Mouse (Mus musculus) spleen, adult 2 months (tissue): ENCODE measurements around the gene Radil. TPM values are rescaled to one million over a fixed set of nuclear protein-coding genes. Genes with fewer than 3 reads are reported as not detected.

Experiments used
- DNase-seq, 2 experiments: peaks; one replicate each; pipeline versions ENCODE4 v3.0.0 to v3.0.0-alpha.2; 2012 to 2021; ENCODE audit warnings: low spot score in 2 of 2, low read depth in 1 of 2
- H3K27ac ChIP-seq: fragments of 200-500 bp; 2 replicates; pipeline ENCODE4 v1.5.1; 2012; ENCODE audit warnings: low read length, inconsistent platforms; ENCODE audit not compliant: insufficient read depth
- H3K27me3 ChIP-seq: fragments of 200-500 bp; 2 replicates; pipeline ENCODE4 v1.6.1; 2012; ENCODE audit warnings: mild to moderate bottlenecking, moderate library complexity, low read length, inconsistent platforms; ENCODE audit not compliant: control insufficient read depth, insufficient read depth
- H3K36me3 ChIP-seq: fragments of 200-500 bp; 2 replicates; pipeline ENCODE4 v1.6.1; 2012; ENCODE audit warnings: mild to moderate bottlenecking, low read length, inconsistent platforms; ENCODE audit not compliant: control insufficient read depth, insufficient read depth
- H3K4me1 ChIP-seq: fragments of 200-500 bp; 2 replicates; pipeline ENCODE4 v1.6.1; 2011; ENCODE audit warnings: inconsistent platforms; ENCODE audit not compliant: control insufficient read depth, insufficient read depth, insufficient read length
- H3K4me3 ChIP-seq: fragments of 200-500 bp; 2 replicates; pipeline ENCODE4 v1.5.1; 2011; ENCODE audit warnings: mild to moderate bottlenecking, inconsistent platforms; ENCODE audit not compliant: insufficient read depth, insufficient read length; ENCODE audit errors: extremely low read depth
- CTCF ChIP-seq: fragments of 200-500 bp; IDR thresholded peaks from 2 replicates; pipeline ENCODE4 v1.5.1; 2011; ENCODE audit warnings: mild to moderate bottlenecking, inconsistent platforms; ENCODE audit not compliant: insufficient read depth, insufficient read length, insufficient replicate concordance; ENCODE audit errors: extremely low read depth
- POLR2A ChIP-seq: fragments of 200-500 bp; IDR thresholded peaks from 2 replicates; pipeline ENCODE4 v1.6.1; 2011; ENCODE audit warnings: low read depth, low read length, inconsistent platforms
- WGBS: fragments of 180-500 bp; shearing (Covaris S2); methylation state at CpG from one replicate; pipeline ENCODE4 v1.1.7; 2018; 5-methylcytosine and 5-hydroxymethylcytosine counted together
- polyA plus RNA-seq: library from polyadenylated mRNA; depleted of rRNA; stranded (reverse); fragments of >200 nt; gene quantifications from 2 replicates; pipeline ENCODE4 v1.2.3, GENCODE M21; 2012

The Radil gene
- polyA plus RNA-seq, 1 experiment: 0.25 TPM

GRCm38 (mm10) chr5:142518973-142519372, 31.9 kb downstream of the Radil start:
- no peak for DNase-seq
- no peak overlapping the region for H3K4me3 ChIP-seq
- WGBS: 71% methylated on average over 6 of the region's 6 CpGs
- H3K27me3 ChIP-seq: no peaks in the 10 kb centered on the region
- no peak overlapping the region for H3K27ac ChIP-seq
- no peaks in the 10 kb centered on the region for H3K36me3 ChIP-seq
- TF ChIP-seq CTCF (no peak), POLR2A (no peak)
- no peaks in the 10 kb centered on the region for H3K4me1 ChIP-seq

- Histone ChIP-seq H3K4me1 (no peaks in the 10 kb centered on the region), H3K27ac (no peak overlapping the region), H3K27me3 (no peaks in the 10 kb centered on the region), H3K36me3 (no peaks in the 10 kb centered on the region), H3K4me3 (no peak overlapping the region)
- TF ChIP-seq POLR2A: no peak
- TF ChIP-seq CTCF: no peak
- DNase-seq: no peak
- 80% methylated on average over 4 of the region's 4 CpGs for WGBS
Measured at GRCm38 (mm10) chr5:142512112-142512511, 38.8 kb downstream of the Radil start.

- no peak for TF ChIP-seq POLR2A
- no peak for TF ChIP-seq CTCF
- Histone ChIP-seq H3K27ac (no peak overlapping the region), H3K36me3 (no peaks in the 10 kb centered on the region), H3K27me3 (no peaks in the 10 kb centered on the region), H3K4me3 (no peak overlapping the region), H3K4me1 (no peaks in the 10 kb centered on the region)
- DNase-seq: no peak
- WGBS: 85% methylated on average over 7 of the region's 7 CpGs
Measured at GRCm38 (mm10) chr5:142510061-142510414, 40.9 kb downstream of the Radil start.

- WGBS: 53% methylated on average over 15 of the region's 15 CpGs
- no peak for DNase-seq
- H3K27ac ChIP-seq: no peak overlapping the region
- TF ChIP-seq CTCF: no peak
- TF ChIP-seq POLR2A: no peak
- H3K36me3 ChIP-seq: no peaks in the 10 kb centered on the region
- no peaks in the 10 kb centered on the region for H3K4me1 ChIP-seq
- no peak overlapping the region for H3K4me3 ChIP-seq
- H3K27me3 ChIP-seq: no peaks in the 10 kb centered on the region
Measured at GRCm38 (mm10) chr5:142509141-142510060, 41.5 kb downstream of the Radil start.

GRCm38 (mm10) chr5:142505695-142506423, 45.0 kb downstream of the Radil start:
- H3K4me1 ChIP-seq: no peaks in the 10 kb centered on the region
- no peaks in the 10 kb centered on the region for H3K27me3 ChIP-seq
- H3K4me3 ChIP-seq: no peak overlapping the region
- WGBS: 78% methylated on average over 3 of the region's 3 CpGs
- H3K27ac ChIP-seq: no peak overlapping the region
- no peak for DNase-seq
- H3K36me3 ChIP-seq: no peaks in the 10 kb centered on the region
- TF ChIP-seq POLR2A (no peak), CTCF (no peak)

GRCm38 (mm10) chr5:142504175-142504574, 46.7 kb downstream of the Radil start:
- no peaks in the 10 kb centered on the region for H3K27me3 ChIP-seq
- TF ChIP-seq CTCF: no peak
- TF ChIP-seq POLR2A: no peak
- no peak overlapping the region for H3K27ac ChIP-seq
- no peak overlapping the region for H3K4me3 ChIP-seq
- DNase-seq: no peak
- 25% methylated on average over 3 of the region's 3 CpGs for WGBS
- no peaks in the 10 kb centered on the region for H3K36me3 ChIP-seq
- no peaks in the 10 kb centered on the region for H3K4me1 ChIP-seq
